Mouse (Mus musculus) layer of hippocampus, postnatal 25 days (tissue): ENCODE results near the gene Ppie. TPM values are rescaled to one million over a fixed set of nuclear protein-coding genes. Genes with fewer than 3 reads are reported as not detected.
"Not testable (repeated sequence)": the region's sequence is repeated elsewhere in the genome, so short reads cannot be mapped to it uniquely, and the experiment has no call there.

ENCODE experiments used
- DNase-seq, 2 experiments: peaks; one replicate each; pipeline ENCODE4 v3.0.0; 2022; ENCODE audit warnings: mixed read lengths in 2 of 2, low spot score in 1 of 2; ENCODE audit errors: extremely low spot score in 1 of 2
- total RNA-seq, 2 experiments: library from RNA; stranded (reverse); gene quantifications; 2 replicates each; pipeline ENCODE4 v1.2.3; 2021

Gene Ppie
- total RNA-seq, 2 experiments from 2014 or later, result 20.3 to 21.8 TPM

DNA sequence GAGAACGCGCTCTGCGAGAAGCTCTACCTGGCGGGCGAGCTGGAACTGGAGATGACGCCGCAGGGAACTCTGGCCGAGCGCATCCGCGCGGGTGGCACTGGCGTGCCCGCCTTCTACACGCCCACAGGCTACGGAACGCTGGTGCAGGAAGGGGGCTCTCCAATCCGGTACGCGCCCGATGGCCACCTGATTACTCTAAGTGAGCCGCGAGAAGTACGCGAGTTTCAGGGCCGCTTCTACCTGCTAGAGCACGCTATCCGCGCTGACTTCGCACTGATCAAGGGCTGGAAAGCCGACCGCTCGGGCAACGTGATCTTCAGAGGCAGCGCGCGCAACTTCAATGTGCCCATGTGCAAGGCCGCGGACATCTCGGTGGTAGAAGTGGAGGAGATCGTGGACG lies 23.1 kb downstream of the Ppie start:
- peak in 1 of 2 experiments; percentile 13 for DNase-seq

DNA sequence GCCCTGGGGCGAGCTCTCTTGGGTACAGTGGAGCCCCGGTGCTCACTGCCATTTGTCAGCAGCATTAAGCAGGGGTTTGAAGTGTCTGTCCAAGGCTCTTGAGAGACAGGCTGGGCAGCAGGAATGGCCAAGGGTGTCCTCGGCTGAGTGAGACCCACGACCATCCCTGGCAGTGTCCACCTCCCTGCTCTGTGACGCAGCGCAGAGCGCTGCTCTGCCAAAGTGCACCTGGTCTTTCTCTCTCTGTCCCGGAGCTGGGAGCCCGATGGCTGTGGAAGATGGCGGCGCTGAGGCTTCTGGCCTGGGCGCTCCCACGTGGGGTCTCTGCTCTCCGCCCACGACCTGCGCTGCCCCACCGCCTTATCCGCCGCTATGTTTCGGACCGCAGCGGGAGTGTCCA lies 23.7 kb downstream of the Ppie start, which contains the start of gene Oxct2b:
TSS of gene Oxct2b (plus strand) at position 256 of the 400 bp plus-strand sequence.
- no peak for DNase-seq

DNA sequence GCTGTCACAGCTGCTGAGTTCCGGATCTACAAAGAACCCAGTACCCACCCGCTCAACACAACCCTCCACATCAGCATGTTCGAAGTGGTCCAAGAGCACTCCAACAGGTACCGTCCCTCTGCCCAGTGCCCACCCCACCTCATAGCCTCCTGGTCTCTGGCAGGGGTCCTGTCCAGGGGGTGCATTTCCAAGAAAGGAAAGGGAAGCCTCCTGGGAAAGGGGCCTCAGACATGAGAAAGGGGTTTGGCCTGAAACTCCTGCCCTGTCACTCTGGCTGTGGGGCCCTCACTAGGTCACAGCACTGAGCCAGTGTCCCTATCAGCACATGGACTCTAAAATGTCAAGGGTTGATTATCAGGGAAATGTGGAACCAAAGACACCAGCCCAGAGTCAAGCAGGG lies 25.1 kb downstream of the Ppie start:
- DNase-seq, result not testable (repeated sequence)

DNA sequence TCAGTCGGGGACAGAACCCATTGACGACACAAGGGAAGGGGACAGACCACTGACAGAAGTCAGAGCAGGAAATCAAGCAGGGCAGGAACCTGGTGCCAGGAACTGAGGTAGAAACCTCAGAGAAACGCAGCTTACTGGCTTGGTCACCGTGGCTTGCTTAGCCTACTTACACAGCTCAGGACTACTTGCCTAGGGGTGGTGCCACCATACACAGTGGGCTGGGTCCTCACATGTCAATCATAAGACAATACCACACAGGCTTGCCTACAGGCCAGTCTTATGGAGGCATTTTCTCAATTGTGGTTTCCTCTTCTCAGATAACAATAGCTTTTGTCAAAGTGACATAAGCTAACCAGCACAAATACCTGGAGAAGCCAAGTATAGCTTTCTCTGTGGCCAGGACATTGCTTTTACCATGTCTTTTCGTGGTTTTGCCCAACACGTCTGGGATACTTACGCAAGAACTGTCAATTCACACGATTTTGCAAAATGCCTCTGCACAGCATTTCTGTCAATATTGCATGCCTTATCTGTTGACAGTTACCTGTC lies 27.5 kb downstream of the Ppie start:
- no peak for DNase-seq

DNA sequence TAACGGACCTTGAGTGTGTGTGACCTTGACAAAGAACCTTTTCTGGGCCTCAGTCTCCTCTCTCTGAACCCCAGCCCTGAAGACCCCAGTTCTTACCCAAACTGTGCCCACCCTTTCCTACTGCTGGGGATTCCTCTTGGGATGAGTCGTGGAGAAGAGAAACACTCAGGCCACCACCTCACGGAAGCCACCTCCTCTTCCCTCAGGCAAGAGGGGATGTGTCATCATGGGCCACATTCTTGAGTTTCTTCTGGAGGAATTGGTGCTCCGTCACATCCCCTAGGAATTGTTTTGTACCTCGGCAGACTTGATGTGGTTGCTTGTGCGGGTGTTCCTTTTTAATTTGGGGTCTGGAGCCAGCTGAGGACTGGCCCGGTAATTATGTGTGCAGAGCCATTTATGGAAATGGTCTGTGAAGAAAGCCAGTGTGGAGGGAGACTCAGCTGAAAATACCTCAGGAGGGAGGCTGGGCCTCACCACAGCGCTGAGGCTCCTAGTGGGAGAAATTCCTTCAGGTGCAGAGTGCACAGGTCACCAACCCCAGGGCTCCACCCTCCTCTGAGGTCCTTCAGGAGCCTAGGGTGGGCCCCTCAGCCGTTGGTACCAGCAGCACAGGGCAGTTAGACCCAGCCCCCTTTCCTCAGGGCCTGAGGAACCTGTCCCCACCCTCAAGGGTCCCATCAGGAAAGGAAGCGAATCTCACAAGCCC lies 28.3 kb downstream of the Ppie start:
- not testable (repeated sequence) for DNase-seq

DNA sequence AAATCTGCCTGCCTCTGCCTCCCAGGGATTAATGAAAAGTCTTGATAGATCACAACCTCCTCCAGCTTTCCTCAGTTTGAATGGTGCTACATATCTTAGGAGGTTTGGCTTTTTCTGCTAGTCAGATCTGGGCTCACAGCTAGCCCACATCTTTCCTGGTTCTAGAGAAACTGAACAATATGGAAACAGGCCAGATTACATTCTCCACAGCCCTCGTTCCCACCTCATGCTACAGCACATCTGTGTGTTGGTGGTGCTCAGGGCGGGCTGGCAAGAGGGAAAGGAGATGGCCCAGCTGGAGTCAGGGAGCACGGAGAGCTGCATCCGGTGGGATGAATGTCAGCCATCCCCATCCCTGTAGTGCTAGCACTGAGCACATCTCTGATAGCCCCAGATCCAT lies 29.0 kb downstream of the Ppie start:
- DNase-seq, result no peak

DNA sequence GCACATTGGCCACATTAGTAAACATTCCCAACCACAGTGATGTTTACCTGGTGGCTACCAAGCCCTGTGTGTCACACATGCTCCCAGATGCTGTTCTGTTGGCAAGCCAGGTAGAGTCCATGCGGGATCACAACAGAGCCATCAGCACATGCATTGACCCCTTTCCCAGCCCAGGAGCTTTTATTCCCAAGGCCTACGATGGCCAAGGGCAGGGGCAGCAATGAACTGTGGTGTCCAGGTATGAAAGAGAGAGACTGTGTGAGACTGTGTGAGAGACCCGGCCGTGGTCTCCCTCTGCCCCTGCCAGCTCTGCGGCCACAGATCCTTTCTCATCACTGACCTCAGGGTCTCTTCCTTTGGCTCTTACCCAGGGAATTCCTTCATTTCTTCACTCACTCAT lies 31.7 kb downstream of the Ppie start:
- DNase-seq, result no peak

DNA sequence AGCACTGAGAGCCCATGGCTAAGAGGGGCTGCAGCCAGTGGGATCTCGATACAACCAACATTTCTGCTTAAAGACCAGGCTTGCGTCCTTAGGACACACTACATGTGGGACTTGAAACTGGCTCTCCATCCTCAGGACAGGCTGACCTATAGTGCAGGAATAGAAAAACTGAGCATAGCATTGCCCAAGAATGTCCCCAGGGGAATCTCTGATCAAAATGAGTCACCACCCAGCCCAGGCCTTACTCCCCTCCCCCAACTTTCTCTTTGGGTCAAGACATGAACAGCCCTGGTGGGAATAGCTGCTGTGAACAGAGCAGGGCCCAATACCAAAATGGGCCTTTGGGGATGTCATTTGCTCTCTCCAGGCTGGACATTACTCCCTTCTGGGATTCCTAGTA lies 32.9 kb downstream of the Ppie start:
- no peak for DNase-seq

DNA sequence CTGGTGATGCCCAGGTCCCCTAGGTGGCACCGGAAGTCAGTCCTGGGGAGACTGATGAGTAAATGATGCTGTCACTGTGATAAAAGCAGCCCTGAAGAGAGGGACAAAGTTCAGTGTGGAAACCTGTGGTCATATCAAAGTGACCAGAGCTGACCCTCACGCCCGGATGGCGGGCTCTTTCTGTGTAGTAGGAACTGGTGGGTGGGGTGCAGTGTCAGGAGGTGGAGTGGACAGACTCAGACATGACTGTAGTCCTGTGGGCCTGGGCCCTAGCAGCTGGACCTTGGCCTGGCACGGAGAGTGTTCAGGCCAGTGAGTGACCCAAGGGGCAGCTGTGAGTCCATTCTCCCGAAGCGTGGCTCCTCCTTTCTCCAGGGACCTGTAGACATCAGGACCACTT lies 33.8 kb downstream of the Ppie start:
- DNase-seq, result not testable (repeated sequence)

DNA sequence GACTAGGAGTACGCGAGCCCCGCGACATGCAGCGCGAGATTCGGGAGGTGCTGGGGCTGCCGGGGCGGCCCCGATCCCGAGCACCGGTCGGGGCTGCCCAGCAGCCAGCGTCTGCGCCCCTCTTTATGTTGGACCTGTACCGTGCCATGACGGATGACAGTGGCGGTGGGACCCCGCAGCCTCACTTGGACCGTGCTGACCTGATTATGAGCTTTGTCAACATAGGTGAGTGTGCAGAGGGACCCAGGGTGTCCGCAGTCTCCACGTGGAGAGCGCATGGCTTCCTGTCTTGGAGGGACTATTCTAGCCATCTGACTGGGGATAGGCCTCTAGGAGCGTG lies 34.3 kb downstream of the Ppie start:
- DNase-seq, result no peak

DNA sequence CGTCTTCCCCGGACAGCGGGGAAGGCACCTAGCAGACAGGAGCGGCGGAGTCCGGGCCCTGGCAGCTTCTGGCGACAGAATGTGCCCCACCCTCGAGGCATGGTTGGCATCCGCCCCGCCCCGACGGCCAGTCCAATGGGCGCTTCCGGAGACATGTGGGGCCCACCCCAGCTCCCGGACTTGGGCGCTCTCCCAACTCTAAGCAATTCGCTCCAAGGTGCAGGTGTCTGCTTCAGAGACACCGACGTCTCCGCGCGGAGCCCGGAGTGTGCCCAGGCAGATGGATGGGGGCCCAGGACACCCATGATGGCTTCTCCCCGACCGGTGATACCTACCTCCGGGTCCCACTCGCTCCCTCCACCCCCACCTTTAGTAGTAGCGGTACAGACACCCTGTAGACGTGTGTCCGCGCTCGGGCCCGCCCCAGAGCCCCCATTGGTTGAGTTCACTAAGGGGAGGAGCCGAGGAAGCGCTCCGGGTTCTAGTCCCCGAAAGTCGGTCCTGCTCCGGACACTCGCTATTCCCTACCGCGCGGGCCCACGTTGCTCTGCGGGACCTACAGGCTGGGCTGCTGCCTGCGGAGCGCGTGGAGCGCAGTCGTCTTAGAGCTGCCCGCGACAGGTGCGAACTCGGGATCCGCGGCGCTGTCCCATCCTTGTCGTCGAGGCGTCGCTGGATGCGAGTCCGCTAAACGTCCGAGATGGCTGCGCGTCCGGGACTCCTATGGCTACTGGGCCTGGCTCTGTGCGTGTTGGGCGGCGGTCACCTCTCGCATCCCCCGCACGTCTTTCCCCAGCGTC lies 34.9 kb downstream of the Ppie start, which contains the start of gene Bmp8b:
TSS of gene Bmp8b (plus strand) at position 515 of the 800 bp plus-strand sequence.
- no peak for DNase-seq

DNA sequence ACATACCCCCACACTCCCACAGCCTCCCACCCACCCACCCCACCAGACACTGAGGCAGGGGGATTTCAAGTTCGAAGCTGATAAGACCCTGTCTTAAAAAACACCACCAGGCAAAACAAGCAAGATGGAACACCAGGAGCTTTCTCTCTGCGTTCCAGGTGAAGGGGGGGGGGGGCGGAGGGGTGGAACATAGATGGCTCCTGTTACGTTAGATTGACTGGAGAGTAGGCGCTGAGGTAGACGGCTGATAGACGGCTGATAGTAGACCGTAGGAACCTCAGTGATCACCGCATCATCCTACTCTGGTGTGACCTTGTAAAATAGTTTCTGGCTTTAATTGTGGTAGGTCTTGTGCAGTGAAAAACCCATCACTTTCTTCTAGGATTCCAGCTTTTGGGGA lies 45.9 kb downstream of the Ppie start:
- no peak for DNase-seq

DNA sequence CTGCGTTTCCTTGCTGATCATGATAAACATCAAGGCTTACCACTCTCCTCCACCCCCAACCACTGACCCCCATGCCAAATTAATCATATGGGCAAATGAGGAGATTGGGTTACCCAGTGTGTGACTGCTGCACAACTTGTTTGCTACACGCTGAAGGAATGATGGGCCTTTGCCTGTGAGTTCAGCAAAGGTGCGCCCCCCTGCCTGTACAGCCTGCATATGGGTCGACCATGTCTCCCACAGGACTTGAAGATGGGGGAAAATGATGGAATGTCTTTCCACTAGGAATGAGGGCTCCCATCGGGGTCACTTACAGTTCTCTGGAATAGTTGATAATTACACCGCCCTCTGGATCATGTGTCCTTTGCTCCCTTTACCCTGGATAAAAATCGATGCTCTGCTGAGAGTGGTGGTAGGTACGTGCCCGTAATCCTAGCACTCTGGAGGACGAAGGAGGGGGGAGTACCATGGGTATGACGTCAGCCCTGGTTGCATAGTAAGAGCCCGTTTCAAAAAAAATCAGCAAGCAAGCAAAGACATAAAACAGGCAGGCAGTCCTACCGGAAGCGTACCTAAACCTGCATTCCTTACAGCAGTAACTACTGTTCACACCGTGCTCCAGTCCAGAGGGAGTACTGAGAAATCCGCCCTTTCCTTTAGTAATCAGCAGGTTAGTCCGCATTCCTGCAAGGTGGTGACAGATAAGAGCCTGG lies 46.5 kb downstream of the Ppie start:
- no peak for DNase-seq

DNA sequence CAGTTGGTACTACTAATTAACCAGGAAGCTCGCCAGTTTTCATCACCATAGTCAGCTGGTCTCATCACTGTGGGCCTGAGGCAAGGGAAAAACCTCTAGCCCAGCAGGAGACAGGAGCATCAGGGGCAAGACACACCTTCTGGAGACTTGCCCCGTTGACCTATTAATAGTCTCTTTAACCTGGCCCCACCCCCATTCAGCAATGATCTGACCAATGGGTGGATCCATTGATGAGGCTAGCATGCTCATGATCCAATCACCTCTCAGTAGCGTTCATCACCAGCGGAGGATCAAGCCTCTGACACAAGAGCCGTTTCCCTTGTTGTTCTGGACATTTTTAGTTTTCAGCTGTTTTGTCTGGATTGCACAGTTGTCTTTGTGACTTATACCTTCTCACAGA lies 47.1 kb downstream of the Ppie start:
- no peak for DNase-seq

DNA sequence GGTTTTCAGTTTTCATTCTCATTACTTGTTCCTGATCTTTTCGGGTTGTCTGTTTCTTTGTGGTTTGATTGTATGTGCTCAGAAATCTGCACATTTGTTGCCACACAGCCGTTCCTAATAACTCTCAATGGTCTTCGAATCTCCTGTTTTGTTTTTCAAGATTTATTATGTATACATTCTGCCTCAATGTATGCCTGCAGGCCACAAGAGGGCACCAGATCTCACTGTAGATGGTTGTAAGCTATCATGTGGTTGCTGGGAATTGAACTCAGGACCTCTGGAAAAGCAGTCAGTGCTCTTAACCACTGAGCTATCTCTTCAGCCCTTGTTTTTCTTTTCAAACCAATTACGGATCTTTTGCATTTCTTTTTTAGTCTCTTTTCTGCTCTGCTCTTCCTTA lies 53.4 kb downstream of the Ppie start:
- no peak for DNase-seq

DNA sequence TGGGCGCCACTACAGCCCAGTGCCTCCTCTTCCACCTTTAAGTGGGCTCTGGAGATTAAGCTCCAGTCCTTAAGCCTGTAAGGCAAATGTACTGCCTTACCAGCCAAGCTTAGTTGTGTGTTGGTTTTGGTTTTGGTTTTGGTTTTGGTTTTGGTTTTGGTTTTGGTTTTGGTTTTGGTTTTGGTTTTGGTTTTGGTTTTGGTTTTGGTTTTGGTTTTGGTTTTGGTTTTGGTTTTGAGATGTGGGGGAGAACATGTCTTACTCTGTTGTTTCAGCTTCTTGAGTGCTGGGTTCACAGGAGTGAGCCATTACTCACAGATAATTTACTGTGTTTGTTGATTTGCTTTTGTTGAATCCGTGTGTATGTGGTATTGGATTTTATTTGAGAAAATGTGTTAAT lies 54.5 kb downstream of the Ppie start:
- DNase-seq, result no peak

DNA sequence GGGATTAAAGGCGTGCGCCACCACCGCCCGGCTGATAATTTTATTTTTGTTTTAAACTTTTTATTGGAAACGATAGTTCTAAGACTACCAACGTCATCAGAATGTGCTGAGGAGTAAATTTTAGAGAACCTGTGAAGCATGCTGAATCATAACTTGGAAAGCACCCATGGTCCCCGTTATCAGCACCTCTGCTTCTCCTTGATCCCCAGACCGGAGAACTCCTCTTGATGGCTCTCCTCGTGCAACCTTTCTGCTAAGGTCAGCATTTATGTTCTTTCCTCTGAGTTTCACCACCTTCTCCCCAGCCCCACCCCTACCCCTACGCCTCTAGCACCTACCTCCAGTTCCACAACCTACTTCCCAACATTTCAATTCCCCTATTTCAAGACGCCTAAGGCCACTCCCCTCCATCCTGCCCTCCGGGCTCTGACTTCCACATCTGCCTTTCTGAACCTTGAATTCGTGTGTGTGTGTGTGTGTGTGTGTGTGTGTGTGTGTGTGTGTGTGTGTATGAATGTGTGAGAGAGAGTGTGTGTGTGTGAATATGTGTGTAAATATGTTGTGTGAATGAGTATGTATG lies 56.3 kb downstream of the Ppie start:
- no peak for DNase-seq

DNA sequence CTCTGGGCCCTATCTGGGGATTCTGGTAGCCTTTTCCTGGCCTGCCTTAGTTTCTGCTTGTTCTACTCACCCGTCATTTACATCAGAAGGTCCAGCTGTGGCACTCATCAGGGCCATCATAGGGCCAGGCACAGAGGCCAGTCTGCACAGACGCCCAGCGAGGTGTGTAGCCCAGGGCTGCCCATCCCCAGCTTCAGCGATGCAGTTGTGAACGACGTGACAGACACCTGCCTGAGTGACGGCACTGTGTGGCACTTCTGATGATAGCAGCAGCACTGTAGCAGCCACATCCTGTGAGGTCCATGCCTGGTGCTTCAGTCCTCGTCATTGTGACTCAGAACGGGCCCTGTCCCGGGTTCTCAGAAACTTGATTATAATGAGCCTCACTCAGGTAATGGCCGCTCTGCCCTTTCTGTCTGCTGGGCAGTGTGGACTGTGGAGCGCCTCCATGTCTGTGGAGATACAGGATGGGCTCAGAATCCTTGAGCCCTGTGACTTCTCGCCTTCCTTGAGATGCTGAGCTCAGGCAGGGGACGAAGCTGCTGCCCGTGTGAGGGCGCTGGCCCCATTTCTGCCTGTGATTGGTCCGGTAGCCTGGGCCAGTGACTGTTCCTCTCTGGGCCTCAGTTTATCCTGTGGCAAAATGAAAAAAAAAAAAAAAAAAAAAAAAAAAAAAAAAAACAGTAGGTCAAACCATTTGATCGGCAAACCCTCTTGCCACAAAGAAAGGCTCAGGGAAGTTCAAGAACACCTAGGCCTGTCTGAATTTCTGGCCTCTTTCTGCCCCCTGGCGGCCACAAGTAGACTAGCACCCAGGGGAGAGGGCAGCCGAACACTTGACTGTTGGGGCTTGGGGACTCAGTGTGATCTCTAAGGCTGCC lies 57.2 kb downstream of the Ppie start:
- peak; percentile 43 to 65 for DNase-seq

DNA sequence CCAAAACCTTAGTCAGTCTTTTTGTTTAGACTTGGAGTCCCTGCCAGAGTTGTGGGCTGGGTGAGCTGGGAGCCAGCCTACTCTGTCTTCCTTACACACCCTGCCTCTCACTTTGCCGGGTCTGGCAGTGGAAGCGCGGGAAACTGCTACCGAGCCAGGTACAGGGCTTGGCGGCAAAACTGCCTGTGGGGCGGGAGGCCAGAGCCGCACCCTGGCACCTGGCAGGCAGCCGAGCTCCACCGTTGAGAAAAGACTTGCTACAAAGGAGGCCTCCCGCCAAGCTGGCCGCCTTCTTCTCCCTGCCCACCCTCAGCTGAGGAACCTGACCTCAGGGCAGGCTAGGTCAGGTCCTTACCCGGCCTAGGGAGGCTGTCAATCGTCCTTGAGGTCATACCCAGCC lies 59.0 kb downstream of the Ppie start:
- DNase-seq, result no peak

DNA sequence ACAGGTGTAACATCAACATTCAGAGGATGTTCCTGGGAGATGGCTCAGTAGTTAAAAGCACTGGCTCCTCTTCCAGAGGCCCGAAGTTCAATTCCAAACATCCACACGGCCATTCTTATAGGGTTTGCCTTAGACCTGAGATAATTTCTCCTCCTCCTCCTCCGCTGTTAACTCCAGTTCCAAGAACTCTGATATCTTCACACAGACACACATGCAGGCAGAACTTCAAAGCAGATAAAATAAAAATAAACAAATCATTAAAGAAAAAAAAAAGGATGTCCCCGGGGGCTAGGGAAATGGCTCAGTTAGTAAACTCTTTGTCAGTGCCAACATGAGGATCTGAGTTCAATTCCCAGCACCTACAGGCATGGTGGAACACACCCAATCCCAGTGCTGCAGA lies 61.5 kb downstream of the Ppie start:
- DNase-seq, result no peak
